Mouse (Mus musculus): ENCODE data around the gene Tcaf1. TPM values are rescaled to one million over a fixed set of nuclear protein-coding genes. Genes with fewer than 3 reads are reported as not detected.

Gene Tcaf1
- total and polyA plus RNA-seq, 3 experiments: 8.0 to 12.4 (median 10.3) TPM

DNA sequence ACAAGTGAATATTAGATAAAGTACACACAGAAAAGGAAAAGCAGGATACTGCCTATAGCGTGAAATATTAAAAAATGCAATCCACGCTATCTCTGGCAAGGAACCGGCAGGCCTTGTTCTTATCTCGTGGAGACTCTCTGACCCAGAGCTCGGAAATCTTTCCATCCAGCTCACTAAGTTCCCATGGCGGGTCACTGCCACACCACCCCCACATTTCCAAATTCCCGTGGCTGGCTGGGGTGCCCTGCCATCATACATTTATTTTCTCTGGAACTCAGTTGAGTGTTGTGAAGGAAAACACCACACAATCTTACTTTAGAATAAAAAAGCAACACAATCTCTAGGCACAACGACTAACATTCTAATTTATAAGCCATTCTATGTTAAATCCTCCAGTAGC lies 4.8 kb upstream of the Tcaf1 start:
- Histone ChIP-seq H3K9ac (ENCODE audit: low read depth, low read length) (no peak overlapping the region), H3K79me2 (replicated peaks; ENCODE audit: control insufficient read depth, insufficient read depth, low read length) (no peaks in the 10 kb centered on the region), H3K27ac (no peak overlapping the region), H3K4me1 (ENCODE audit: control insufficient read depth, insufficient read depth, low read length) (no peaks in the 10 kb centered on the region), H3K36me3 (ENCODE audit: control insufficient read depth, insufficient read depth, low read length) (no peaks in the 10 kb centered on the region), H3K27me3 (ENCODE audit: control insufficient read depth, insufficient read depth, low read length) (no peaks in the 10 kb centered on the region), H3K4me3 (no peak overlapping the region)
- 35% methylated on average over 8 of the region's 8 CpGs for WGBS
- intact Hi-C loops (cut with DNase I): no loop called here
- no peak for TF ChIP-seq CTCF (IDR thresholded peaks at IDR 0.05)
- no peak for TF ChIP-seq EP300 (IDR thresholded peaks at IDR 0.05; ENCODE audit: insufficient read depth, low read depth, low read length)
- TF ChIP-seq POLR2A (IDR thresholded peaks at IDR 0.05; ENCODE audit: insufficient read depth, low read depth, low read length): no peak
- no peak for DNase-seq

DNA sequence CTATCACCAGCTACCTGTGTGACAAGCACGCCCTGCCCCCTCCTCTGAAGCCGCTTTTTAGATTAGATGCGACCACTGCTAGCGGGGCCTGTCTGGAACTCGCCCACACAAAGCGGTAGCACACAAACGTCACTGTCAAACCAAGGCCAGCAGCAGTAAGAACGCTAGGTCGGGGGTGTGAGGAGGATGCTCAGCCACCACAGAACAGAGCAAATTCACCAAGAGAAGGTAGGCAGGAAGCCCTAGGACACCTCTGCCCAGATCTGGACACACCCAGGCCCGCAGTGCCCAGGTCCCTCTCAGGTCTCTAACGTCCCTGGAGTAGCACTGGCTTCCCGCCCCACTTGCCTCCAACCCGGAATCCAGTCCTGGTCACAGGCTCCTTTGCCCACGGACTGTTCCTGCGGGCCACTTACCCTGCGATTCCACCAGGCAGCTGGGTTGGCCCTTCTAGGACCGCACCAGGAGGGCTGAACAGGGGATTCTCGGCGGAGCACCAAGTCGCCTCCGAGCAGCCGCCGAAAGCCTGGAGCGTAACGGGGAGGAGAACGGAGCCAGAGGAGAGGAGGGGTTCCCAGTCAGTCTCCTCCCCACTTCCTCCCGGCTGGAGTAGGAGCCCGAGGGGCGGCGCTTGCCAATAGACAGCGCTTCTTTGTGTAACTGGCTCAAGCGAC lies 17.2 kb downstream of the Tcaf1 start:
- peak overlapping the region; percentile 85 for H3K4me3 ChIP-seq
- H3K27me3 ChIP-seq (ENCODE audit: control insufficient read depth, insufficient read depth, low read length): no peaks in the 10 kb centered on the region
- peak; percentile 70 for TF ChIP-seq POLR2A (IDR thresholded peaks at IDR 0.05; ENCODE audit: insufficient read depth, low read depth, low read length)
- TF ChIP-seq EP300 (IDR thresholded peaks at IDR 0.05; ENCODE audit: insufficient read depth, low read depth, low read length): 0 out of 2 replicates have a peak, but pooled peaks have one; percentile 16
- TF ChIP-seq CTCF (IDR thresholded peaks at IDR 0.05): no peak
- peak overlapping the region; percentile 85 for H3K9ac ChIP-seq (ENCODE audit: low read depth, low read length)
- no peaks in the 10 kb centered on the region; the same call in 1 of the 2 replicates for H3K36me3 ChIP-seq (ENCODE audit: control insufficient read depth, insufficient read depth, low read length)
- under 1% methylated on average over 32 of the region's 32 CpGs for WGBS
- no peaks in the 10 kb centered on the region; the same call in 1 of the 2 replicates for H3K4me1 ChIP-seq (ENCODE audit: control insufficient read depth, insufficient read depth, low read length)
- no peaks in the 10 kb centered on the region for H3K79me2 ChIP-seq (replicated peaks; ENCODE audit: control insufficient read depth, insufficient read depth, low read length)
- intact Hi-C loops (cut with DNase I): loop anchor here (2.0 to 10.0 kb wide), 3 partner anchors 16 to 428 kb away; partner anchors contain the start of genes Casp2 and Tmem139
- DNase-seq: peak; percentile 84 to 88
- H3K27ac ChIP-seq: peak overlapping the region; percentile 47

GRCm38 (mm10) chr6:42692154-42692516 lies 17.8 kb downstream of the Tcaf1 start:
- no peaks in the 10 kb centered on the region for H3K27me3 ChIP-seq (ENCODE audit: control insufficient read depth, insufficient read depth, low read length)
- WGBS: 1% methylated on average over 10 of the region's 10 CpGs
- H3K79me2 ChIP-seq (replicated peaks; ENCODE audit: control insufficient read depth, insufficient read depth, low read length): no peaks in the 10 kb centered on the region
- intact Hi-C loops (cut with DNase I): loop anchor here (2.0 to 10.0 kb wide), 3 partner anchors 17 to 427 kb away; partner anchors contain the start of genes Casp2 and Tmem139
- peak overlapping the region; percentile 47 for H3K27ac ChIP-seq
- 0 out of 2 replicates have a peak, but pooled peaks have one; percentile 24 for TF ChIP-seq EP300 (IDR thresholded peaks at IDR 0.05; ENCODE audit: insufficient read depth, low read depth, low read length)
- TF ChIP-seq CTCF (IDR thresholded peaks at IDR 0.05): no peak
- TF ChIP-seq POLR2A (IDR thresholded peaks at IDR 0.05; ENCODE audit: insufficient read depth, low read depth, low read length): 0 out of 2 replicates have a peak, but pooled peaks have one; percentile 29
- H3K9ac ChIP-seq (ENCODE audit: low read depth, low read length): peak overlapping the region; percentile 85
- no peaks in the 10 kb centered on the region; the same call in 1 of the 2 replicates for H3K4me1 ChIP-seq (ENCODE audit: control insufficient read depth, insufficient read depth, low read length)
- peak overlapping the region; percentile 85 for H3K4me3 ChIP-seq
- H3K36me3 ChIP-seq (ENCODE audit: control insufficient read depth, insufficient read depth, low read length): no peaks in the 10 kb centered on the region; the same call in 1 of the 2 replicates
- DNase-seq: peak; percentile 83 to 86

DNA sequence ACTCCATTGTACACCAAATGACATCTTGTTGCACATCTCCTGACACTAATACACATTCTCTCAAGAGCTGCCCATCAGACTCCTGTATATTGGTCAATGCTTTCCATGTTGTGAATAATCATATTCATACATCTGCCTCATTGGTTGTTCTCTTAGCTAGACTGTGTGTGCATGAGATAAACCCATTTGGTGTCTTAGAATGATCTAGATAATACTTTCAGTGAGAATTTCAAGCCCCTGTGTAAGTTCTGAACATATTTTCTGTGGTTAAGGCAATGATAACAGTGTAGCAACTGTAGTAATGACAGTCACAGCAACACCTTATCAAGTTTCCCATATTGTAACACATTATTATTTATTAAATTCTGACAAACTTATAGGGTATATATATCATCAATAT lies 20.1 kb downstream of the Tcaf1 start:
- intact Hi-C loops (cut with DNase I): loop anchor here (5.0 to 10.0 kb wide), 2 partner anchors 47 to 425 kb away; partner anchors contain the start of genes Casp2 and Tmem139
- Histone ChIP-seq H3K9ac (ENCODE audit: low read depth, low read length) (no peak overlapping the region), H3K27ac (no peak overlapping the region), H3K27me3 (ENCODE audit: control insufficient read depth, insufficient read depth, low read length) (no peaks in the 10 kb centered on the region), H3K36me3 (ENCODE audit: control insufficient read depth, insufficient read depth, low read length) (peaks cover 5% of the 10 kb centered on the region), H3K79me2 (replicated peaks; ENCODE audit: control insufficient read depth, insufficient read depth, low read length) (no peaks in the 10 kb centered on the region), H3K4me1 (ENCODE audit: control insufficient read depth, insufficient read depth, low read length) (no peaks in the 10 kb centered on the region; the same call in 1 of the 2 replicates), H3K4me3 (no peak overlapping the region)
- no peak for DNase-seq
- TF ChIP-seq CTCF (IDR thresholded peaks at IDR 0.05) (no peak), EP300 (IDR thresholded peaks at IDR 0.05; ENCODE audit: insufficient read depth, low read depth, low read length) (no peak), POLR2A (IDR thresholded peaks at IDR 0.05; ENCODE audit: insufficient read depth, low read depth, low read length) (no peak)

DNA sequence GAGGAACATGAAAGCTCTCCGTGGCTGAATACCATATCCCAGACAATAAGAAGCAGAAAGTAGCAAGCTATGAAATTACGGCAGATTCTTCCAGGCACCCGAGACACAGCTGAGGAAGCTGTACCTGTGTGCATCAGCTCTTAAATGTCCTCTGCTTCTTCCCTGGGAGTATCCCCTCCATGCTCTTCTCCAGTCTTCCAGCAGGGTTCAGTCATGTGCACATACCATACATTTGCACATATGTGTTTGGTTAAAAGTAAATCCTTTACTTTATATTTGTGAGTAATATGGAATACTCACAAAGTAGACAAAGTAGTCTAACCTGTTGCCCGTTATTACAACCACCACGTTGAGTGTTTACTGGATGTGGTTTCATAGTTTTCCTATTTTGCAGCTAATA lies 22.0 kb downstream of the Tcaf1 start:
- Histone ChIP-seq H3K36me3 (ENCODE audit: control insufficient read depth, insufficient read depth, low read length) (peaks cover 5% of the 10 kb centered on the region), H3K4me1 (ENCODE audit: control insufficient read depth, insufficient read depth, low read length) (no peaks in the 10 kb centered on the region; the same call in 1 of the 2 replicates), H3K4me3 (no peak overlapping the region), H3K27ac (no peak overlapping the region), H3K9ac (ENCODE audit: low read depth, low read length) (no peak overlapping the region), H3K79me2 (replicated peaks; ENCODE audit: control insufficient read depth, insufficient read depth, low read length) (no peaks in the 10 kb centered on the region), H3K27me3 (ENCODE audit: control insufficient read depth, insufficient read depth, low read length) (no peaks in the 10 kb centered on the region)
- TF ChIP-seq CTCF (IDR thresholded peaks at IDR 0.05): no peak
- no peak for TF ChIP-seq EP300 (IDR thresholded peaks at IDR 0.05; ENCODE audit: insufficient read depth, low read depth, low read length)
- intact Hi-C loops (cut with DNase I): no loop called here
- no peak for DNase-seq
- 91% methylated on average over 5 of the region's 5 CpGs for WGBS

DNA sequence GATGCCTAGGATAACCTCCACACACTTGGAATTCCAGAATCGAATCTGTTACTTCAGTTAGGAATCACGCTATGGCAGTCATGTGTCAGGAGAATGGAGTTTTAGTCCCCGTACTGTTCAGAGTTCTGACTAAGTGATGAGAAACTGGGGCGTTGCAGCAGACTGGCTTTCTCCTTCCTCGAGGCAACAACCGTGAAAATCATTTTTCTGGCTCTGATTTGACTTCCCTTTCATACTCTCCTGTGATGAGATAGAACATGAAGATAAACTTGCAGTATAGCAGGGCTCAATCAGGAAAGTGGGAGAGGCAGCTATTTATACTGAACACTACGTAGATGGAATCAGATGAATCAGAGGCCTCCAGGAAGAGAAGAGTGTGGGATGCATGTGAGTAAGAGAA lies 29.8 kb downstream of the Tcaf1 start:
- Histone ChIP-seq H3K9ac (ENCODE audit: low read depth, low read length) (no peak overlapping the region), H3K36me3 (ENCODE audit: control insufficient read depth, insufficient read depth, low read length) (no peaks in the 10 kb centered on the region), H3K4me3 (no peak overlapping the region), H3K27me3 (ENCODE audit: control insufficient read depth, insufficient read depth, low read length) (no peaks in the 10 kb centered on the region), H3K4me1 (ENCODE audit: control insufficient read depth, insufficient read depth, low read length) (no peaks in the 10 kb centered on the region), H3K79me2 (replicated peaks; ENCODE audit: control insufficient read depth, insufficient read depth, low read length) (no peaks in the 10 kb centered on the region), H3K27ac (no peak overlapping the region)
- WGBS: 66% methylated on average over 7 of the region's 7 CpGs
- TF ChIP-seq POLR2A (IDR thresholded peaks at IDR 0.05; ENCODE audit: insufficient read depth, low read depth, low read length) (no peak), EP300 (IDR thresholded peaks at IDR 0.05; ENCODE audit: insufficient read depth, low read depth, low read length) (no peak), CTCF (IDR thresholded peaks at IDR 0.05) (no peak)
- intact Hi-C loops (cut with DNase I): no loop called here
- DNase-seq: no peak

Measured in heart, adult 2 months (tissue).